Mouse (Mus musculus) forebrain, embryonic 12.5 days (tissue): ENCODE results near the gene Nme3. TPM values are rescaled to one million over a fixed set of nuclear protein-coding genes. Genes with fewer than 3 reads are reported as not detected.

Source experiments
- ATAC-seq: fragments of 200-750 bp; cut with Nextera tagmentation; 2 replicates; pipeline ENCODE4 v1.8.0; 2017; ENCODE audit warnings: moderate TSS enrichment; ENCODE audit not compliant: low FRiP score
- H3K27ac ChIP-seq: fragments of 300-500 bp; sonication (generic); 2 replicates; pipeline ENCODE4 v1.5.1; 2016; ENCODE audit warnings: mild to moderate bottlenecking
- H3K27me3 ChIP-seq: fragments of 300-500 bp; sonication (generic); 2 replicates; pipeline ENCODE4 v1.6.1; 2016; ENCODE audit warnings: mild to moderate bottlenecking
- H3K36me3 ChIP-seq: fragments of 300-500 bp; sonication (generic); replicated peaks from 2 replicates; pipeline ENCODE4 v1.6.1; 2016; ENCODE audit warnings: mild to moderate bottlenecking
- H3K4me1 ChIP-seq: fragments of 300-500 bp; sonication (generic); 2 replicates; pipeline ENCODE4 v1.6.1; 2016
- H3K4me2 ChIP-seq: fragments of 300-500 bp; sonication (generic); 2 replicates; pipeline ENCODE4 v1.6.1; 2016; ENCODE audit warnings: mild to moderate bottlenecking, moderate library complexity
- H3K4me3 ChIP-seq: fragments of 300-500 bp; sonication (generic); replicated peaks from 2 replicates; pipeline ENCODE4 v1.5.1; 2016; ENCODE audit warnings: mild to moderate bottlenecking
- H3K9ac ChIP-seq: fragments of 300-500 bp; sonication (generic); 2 replicates; pipeline ENCODE4 v1.6.1; 2016; ENCODE audit warnings: mild to moderate bottlenecking
- H3K9me3 ChIP-seq: fragments of 300-500 bp; sonication (generic); 2 replicates; pipeline ENCODE4 v1.6.1; 2016
- WGBS: fragments of 180-500 bp; shearing (Covaris S2); methylation state at CpG from one replicate; pipeline ENCODE4 v1.1.7; 2016; 5-methylcytosine and 5-hydroxymethylcytosine counted together
- polyA plus RNA-seq: library from polyadenylated mRNA; unstranded; fragments of >200 nt; fragmentation: Nextera tagmentation; extraction: Ambion mirVana; gene quantifications from 2 replicates; pipeline ENCODE4 v1.2.1, GENCODE M21; 2016

Nme3 gene
- polyA plus RNA-seq, 1 experiment from 2014 or later = 63.0 TPM

DNA sequence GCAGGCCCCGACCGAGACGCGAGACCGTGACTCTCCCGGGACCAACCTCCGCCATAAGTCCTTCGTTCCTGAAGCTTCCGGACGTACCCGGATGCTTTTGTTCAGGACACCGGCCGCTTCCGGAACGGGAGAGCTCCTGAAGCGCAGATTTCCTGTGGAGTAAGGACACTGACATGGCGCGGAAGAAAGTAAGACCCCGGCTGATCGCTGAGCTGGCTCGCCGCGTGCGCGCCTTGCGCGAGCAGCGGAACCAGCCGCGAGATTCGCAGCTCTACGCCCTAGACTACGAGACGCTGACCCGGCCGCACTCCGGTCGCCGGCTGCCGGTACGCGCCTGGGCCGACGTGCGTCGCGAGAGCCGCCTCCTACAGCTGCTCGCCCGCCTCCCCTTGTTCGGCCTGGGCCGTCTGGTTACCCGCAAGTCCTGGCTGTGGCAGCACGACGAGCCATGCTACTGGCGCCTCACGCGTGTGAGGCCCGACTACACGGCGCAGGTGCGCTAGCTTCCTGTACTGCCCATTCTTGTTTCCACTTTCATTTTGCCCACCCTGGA is 1.2 kb upstream of the Nme3 start, which contains the start of the genes Eme2 and Mrps34:
Gene Eme2 (minus strand): TSS at position 93 of the 553 bp plus-strand sequence.
Gene Mrps34 (plus strand): TSS at position 122 of the 553 bp plus-strand sequence.
- ATAC-seq = peak; percentile 65
- no peaks in the 10 kb centered on the region for H3K27me3 ChIP-seq
- under 1% methylated on average over 62 of the region's 62 CpGs for WGBS
- H3K9me3 ChIP-seq = no peaks in the 10 kb centered on the region
- H3K27ac ChIP-seq = peak within 1 kb of the TSS; percentile 81
- H3K9ac ChIP-seq = peak within 1 kb of the TSS; percentile 91
- peaks cover 65% of the 10 kb centered on the region for H3K36me3 ChIP-seq
- H3K4me2 ChIP-seq = peak within 1 kb of the TSS; percentile 98
- peaks cover 38% of the 10 kb centered on the region for H3K4me1 ChIP-seq
- peak within 1 kb of the TSS; percentile 89 for H3K4me3 ChIP-seq

DNA sequence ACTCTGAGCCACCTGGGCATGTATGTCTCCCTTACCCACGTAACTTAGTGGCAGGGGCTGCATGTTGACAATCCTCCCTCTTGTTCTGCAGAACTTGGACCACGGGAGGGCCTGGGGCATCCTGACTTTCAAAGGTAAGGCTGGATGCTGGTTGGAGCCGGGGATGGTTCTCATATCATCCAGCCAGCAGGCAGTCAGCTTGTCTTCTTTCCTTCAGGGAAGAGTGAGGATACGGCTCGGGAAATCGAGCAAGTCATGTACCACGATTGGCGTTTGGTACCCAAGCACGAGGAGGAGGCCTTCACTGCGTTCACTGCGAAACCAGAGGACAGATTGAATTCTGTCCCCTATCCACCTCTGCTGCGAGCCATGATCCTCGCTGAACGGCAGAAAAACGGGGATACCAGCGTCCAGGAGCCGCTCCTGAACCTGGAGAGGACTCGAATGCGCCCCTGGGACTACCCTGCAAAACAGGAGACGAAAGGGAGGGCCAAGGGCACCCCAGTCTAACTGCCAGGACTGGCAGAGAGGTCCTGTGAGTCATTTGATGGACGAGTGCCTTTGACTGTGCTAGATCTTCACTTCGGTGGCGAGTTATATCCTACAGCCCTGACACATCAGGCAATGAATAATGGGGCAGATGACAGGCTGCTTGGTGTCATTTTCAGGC is 594 bp upstream of the Nme3 start:
- 15% methylated on average over 23 of the region's 23 CpGs for WGBS
- Histone ChIP-seq H3K36me3 (peaks cover 65% of the 10 kb centered on the region), H3K9me3 (no peaks in the 10 kb centered on the region), H3K27me3 (no peaks in the 10 kb centered on the region), H3K27ac (peak overlapping the region; percentile 81), H3K4me2 (peak overlapping the region; percentile 98), H3K9ac (peak overlapping the region; percentile 91), H3K4me3 (peak overlapping the region; percentile 89), H3K4me1 (peaks cover 38% of the 10 kb centered on the region)
- no peak for ATAC-seq

DNA sequence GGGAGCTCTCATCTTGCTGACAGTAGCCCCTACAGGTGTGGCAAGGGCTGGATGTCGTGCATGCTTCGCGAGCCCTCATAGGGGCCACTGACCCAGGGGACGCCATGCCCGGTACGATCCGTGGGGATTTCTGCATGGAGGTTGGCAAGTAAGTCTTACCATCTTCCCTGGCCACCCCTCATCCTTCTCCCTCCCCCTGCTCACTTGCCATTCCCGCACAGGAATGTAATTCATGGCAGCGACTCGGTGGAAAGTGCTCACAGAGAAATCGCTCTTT is 631 bp downstream of the Nme3 start:
- peak overlapping the region; percentile 98 for H3K4me2 ChIP-seq
- ATAC-seq = no peak
- H3K27me3 ChIP-seq = no peaks in the 10 kb centered on the region
- H3K4me1 ChIP-seq = peaks cover 38% of the 10 kb centered on the region
- peaks cover 66% of the 10 kb centered on the region for H3K36me3 ChIP-seq
- peak overlapping the region; percentile 89 for H3K4me3 ChIP-seq
- peak overlapping the region; percentile 81 for H3K27ac ChIP-seq
- no peaks in the 10 kb centered on the region for H3K9me3 ChIP-seq
- peak overlapping the region; percentile 91 for H3K9ac ChIP-seq
- WGBS = 32% methylated on average over 11 of the region's 11 CpGs

- Histone ChIP-seq H3K9me3 (no peaks in the 10 kb centered on the region), H3K4me1 (peaks cover 38% of the 10 kb centered on the region), H3K4me3 (peak overlapping the region; percentile 89), H3K27ac (no peak overlapping the region), H3K36me3 (peaks cover 66% of the 10 kb centered on the region), H3K27me3 (no peaks in the 10 kb centered on the region), H3K4me2 (peak overlapping the region; percentile 98), H3K9ac (peak overlapping the region; percentile 91)
- WGBS = 72% methylated on average over 4 of the region's 4 CpGs
- ATAC-seq = no peak
Observed at GRCm38 (mm10) chr17:24897600-24897999, 1.3 kb downstream of the Nme3 start.

GRCm38 (mm10) chr17:24898041-24898854 is 1.9 kb downstream of the Nme3 start:
- WGBS = 83% methylated on average over 4 of the region's 4 CpGs
- Histone ChIP-seq H3K4me2 (no peak overlapping the region), H3K36me3 (peaks cover 66% of the 10 kb centered on the region), H3K27me3 (no peaks in the 10 kb centered on the region), H3K4me3 (peak overlapping the region; percentile 89; the same call in 1 of the 2 replicates), H3K9me3 (no peaks in the 10 kb centered on the region), H3K9ac (peak overlapping the region; percentile 91; the same call in 1 of the 2 replicates), H3K4me1 (peaks cover 35% of the 10 kb centered on the region), H3K27ac (no peak overlapping the region)
- ATAC-seq = no peak

DNA sequence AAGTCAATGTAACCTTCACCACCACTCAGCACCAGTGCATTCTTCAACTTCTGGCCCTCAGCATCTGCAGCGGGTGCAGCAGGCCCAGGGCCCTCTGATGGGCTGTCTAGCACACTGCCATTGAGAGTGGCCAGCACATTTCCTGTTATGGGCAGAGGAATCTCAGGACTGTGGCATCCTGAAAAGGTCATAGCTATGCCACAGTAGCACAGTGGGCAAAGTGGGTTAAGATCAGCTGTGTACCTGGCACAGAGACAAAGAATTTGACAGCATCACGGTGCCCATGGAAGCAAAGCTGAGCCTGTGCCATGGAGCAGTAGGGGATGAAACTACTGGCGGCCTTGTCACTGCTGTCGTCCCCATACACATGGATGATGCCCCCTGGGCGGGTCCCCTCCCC is 2.9 kb downstream of the Nme3 start:
- H3K4me3 ChIP-seq = no peak overlapping the region
- H3K4me1 ChIP-seq = peaks cover 27% of the 10 kb centered on the region
- no peaks in the 10 kb centered on the region for H3K27me3 ChIP-seq
- H3K27ac ChIP-seq = no peak overlapping the region
- no peak overlapping the region for H3K9ac ChIP-seq
- 90% methylated on average over 5 of the region's 5 CpGs for WGBS
- peaks cover 72% of the 10 kb centered on the region for H3K36me3 ChIP-seq
- no peak for ATAC-seq
- H3K4me2 ChIP-seq = no peak overlapping the region
- no peaks in the 10 kb centered on the region for H3K9me3 ChIP-seq

GRCm38 (mm10) chr17:24900014-24900413 is 3.7 kb downstream of the Nme3 start:
- no peaks in the 10 kb centered on the region for H3K9me3 ChIP-seq
- peaks cover 80% of the 10 kb centered on the region for H3K36me3 ChIP-seq
- H3K4me3 ChIP-seq = no peak overlapping the region
- no peaks in the 10 kb centered on the region for H3K27me3 ChIP-seq
- no peak overlapping the region for H3K27ac ChIP-seq
- 95% methylated on average over 6 of the region's 6 CpGs for WGBS
- H3K9ac ChIP-seq = no peak overlapping the region
- no peak overlapping the region for H3K4me2 ChIP-seq
- peaks cover 23% of the 10 kb centered on the region for H3K4me1 ChIP-seq
- no peak for ATAC-seq

GRCm38 (mm10) chr17:24902124-24902523 is 5.8 kb downstream of the Nme3 start:
- H3K27ac ChIP-seq = no peak overlapping the region
- H3K27me3 ChIP-seq = no peaks in the 10 kb centered on the region
- H3K4me3 ChIP-seq = no peak overlapping the region
- WGBS = 92% methylated on average over 5 of the region's 5 CpGs
- H3K4me2 ChIP-seq = no peak overlapping the region
- H3K9ac ChIP-seq = no peak overlapping the region
- no peak for ATAC-seq
- peaks cover 100% of the 10 kb centered on the region for H3K36me3 ChIP-seq
- no peaks in the 10 kb centered on the region for H3K9me3 ChIP-seq
- peaks cover 9% of the 10 kb centered on the region for H3K4me1 ChIP-seq

DNA sequence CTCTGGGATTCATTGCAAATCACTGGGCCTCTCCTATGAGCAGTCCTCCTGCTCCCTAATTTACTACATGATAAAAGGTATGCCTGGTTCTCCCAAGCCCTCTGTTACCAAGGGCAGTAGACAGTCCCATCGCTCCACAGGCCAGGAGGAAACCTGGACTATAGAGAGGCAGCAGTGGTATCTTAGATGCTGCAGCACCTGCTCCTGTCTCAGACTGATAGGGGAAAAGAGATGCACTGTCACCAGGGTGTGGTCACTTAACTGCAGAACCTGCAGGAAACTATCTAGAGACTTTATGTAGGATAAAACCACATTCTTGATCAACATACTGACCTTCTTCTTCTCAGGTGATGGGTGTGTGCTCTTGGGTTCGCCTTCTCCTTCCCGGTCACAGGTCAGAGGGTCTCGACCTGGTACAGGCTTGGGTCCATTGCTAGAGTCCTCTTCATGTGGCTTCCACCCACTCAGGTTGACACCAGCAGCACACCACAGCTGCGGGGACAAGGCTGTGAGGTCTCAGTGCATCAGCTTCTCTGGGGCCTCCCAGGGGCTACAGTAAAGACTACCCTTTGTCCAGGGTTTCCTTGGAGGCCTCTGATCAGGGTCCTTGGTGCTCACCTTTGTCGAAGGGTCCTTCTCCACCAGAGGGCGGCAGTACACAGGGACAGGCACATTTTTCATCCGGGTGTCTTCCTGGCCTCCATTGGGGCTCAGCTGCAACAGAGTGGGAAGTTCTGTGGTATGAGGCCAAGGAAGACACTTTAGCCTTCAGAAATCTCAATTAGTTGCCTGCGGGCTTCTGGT is 6.6 kb downstream of the Nme3 start:
- Histone ChIP-seq H3K27ac (no peak overlapping the region), H3K4me2 (no peak overlapping the region), H3K9ac (no peak overlapping the region), H3K27me3 (no peaks in the 10 kb centered on the region), H3K9me3 (no peaks in the 10 kb centered on the region), H3K4me3 (no peak overlapping the region), H3K36me3 (peaks cover 100% of the 10 kb centered on the region), H3K4me1 (peaks cover 1% of the 10 kb centered on the region)
- no peak for ATAC-seq
- 77% methylated on average over 9 of the region's 9 CpGs for WGBS

DNA sequence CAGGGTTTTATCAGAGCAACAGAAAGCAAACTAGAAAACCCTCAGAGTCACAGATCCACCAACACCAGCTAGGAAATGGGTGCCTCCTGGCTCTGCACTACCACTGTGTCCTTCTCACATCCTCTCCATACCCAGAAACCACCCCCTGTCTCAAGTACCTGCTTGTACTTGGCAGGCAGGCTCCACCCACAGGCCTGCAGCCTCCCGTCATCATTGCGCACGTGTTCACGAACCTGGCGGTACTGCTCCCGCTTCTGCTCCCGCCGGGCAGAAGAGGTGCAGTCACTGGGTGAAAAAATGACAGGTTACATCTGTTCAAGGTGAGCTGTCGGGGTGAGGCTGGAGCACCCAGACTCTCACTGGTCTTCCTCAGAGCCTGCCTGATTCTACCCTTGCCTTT is 7.5 kb downstream of the Nme3 start:
- H3K36me3 ChIP-seq = peaks cover 100% of the 10 kb centered on the region
- 95% methylated on average over 9 of the region's 9 CpGs for WGBS
- ATAC-seq = no peak
- H3K27me3 ChIP-seq = no peaks in the 10 kb centered on the region
- no peak overlapping the region for H3K4me3 ChIP-seq
- H3K9ac ChIP-seq = no peak overlapping the region
- H3K4me1 ChIP-seq = no peaks in the 10 kb centered on the region
- no peaks in the 10 kb centered on the region for H3K9me3 ChIP-seq
- no peak overlapping the region for H3K4me2 ChIP-seq
- no peak overlapping the region for H3K27ac ChIP-seq

- no peak overlapping the region for H3K4me3 ChIP-seq
- WGBS = 98% methylated on average over 2 of the region's 2 CpGs
- no peak overlapping the region for H3K27ac ChIP-seq
- no peak for ATAC-seq
- H3K9me3 ChIP-seq = no peaks in the 10 kb centered on the region
- H3K4me1 ChIP-seq = no peaks in the 10 kb centered on the region
- no peak overlapping the region for H3K4me2 ChIP-seq
- H3K9ac ChIP-seq = no peak overlapping the region
- no peaks in the 10 kb centered on the region for H3K27me3 ChIP-seq
- peaks cover 99% of the 10 kb centered on the region for H3K36me3 ChIP-seq
Observed at GRCm38 (mm10) chr17:24907591-24907990, 11.3 kb downstream of the Nme3 start.

DNA sequence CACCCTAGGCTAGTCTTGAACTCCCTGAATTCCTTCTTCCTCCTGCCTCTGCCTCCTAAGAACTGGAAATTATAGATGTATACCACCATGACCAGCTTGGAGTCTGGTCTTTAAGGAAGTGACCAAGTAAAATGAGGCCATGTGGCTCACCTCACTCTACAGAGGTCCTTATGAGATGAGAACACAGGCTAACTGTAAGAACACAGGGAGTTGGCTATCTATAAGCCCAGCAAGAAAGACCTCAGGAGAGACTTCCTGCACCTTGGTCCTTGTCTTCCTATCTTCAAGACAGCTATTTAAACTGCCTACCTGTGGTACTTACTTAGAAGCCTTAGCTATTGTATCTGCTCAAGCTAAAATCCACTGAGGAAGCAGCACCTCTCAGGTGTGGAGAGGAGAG is 17.7 kb downstream of the Nme3 start:
- Histone ChIP-seq H3K4me3 (no peak overlapping the region), H3K4me2 (no peak overlapping the region), H3K9ac (no peak overlapping the region), H3K27ac (no peak overlapping the region), H3K9me3 (no peaks in the 10 kb centered on the region), H3K36me3 (peaks cover 97% of the 10 kb centered on the region), H3K4me1 (no peaks in the 10 kb centered on the region), H3K27me3 (no peaks in the 10 kb centered on the region)
- ATAC-seq = no peak
